Mouse (Mus musculus) ES-CJ7 (cell line): ENCODE measurements around the gene Mapt.

ENCODE experiments used
- DNase-seq: peaks from one replicate; pipeline ENCODE4 v3.0.0; 2011; ENCODE audit warnings: low read depth, low spot score

The Mapt gene

DNA sequence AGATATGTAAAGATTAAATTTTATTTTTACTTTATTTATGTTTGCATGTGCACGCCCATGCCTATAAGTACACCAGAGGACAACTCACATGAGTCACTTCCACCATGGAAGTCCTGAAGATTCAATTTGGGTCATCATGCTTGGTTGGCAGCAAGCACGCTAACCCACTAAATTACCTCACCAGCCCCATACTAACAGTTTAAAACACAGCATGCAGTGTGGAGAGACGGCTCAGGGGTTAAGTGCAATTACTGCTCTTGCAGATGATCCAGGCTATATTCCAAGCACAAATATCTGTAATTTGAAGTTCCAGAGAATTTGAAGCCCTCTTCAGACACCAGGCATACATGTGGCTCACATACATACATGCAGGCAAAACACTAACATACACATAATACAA is 145.1 kb downstream of the Mapt start:
- no peak for DNase-seq

DNA sequence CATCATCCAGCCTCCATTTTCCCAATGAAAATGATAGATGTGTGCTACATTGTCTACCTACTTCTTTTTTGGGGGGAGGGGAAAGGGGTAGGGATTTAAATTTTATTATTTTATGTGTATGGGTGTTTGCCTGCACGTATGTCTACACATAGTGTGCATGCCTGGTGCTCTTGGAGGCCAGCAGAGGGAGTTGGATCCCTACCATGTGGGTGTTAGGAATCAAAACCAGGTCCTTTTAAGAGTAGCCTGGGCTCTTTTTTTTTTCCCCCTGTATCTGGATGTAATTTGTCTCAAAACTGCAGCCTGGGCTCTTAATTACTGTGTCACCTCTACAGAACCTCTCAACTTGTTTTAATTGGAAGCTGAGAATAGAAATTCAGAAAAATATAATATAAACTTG is 148.4 kb downstream of the Mapt start:
- peak; percentile 41 for DNase-seq
